Mouse (Mus musculus): ENCODE data around the gene Pomgnt2. TPM values are rescaled to one million over a fixed set of nuclear protein-coding genes. Genes with fewer than 3 reads are reported as not detected.

Gene Pomgnt2
- polyA plus RNA-seq, 1 experiment from 2014 or later, result 16.1 TPM

DNA sequence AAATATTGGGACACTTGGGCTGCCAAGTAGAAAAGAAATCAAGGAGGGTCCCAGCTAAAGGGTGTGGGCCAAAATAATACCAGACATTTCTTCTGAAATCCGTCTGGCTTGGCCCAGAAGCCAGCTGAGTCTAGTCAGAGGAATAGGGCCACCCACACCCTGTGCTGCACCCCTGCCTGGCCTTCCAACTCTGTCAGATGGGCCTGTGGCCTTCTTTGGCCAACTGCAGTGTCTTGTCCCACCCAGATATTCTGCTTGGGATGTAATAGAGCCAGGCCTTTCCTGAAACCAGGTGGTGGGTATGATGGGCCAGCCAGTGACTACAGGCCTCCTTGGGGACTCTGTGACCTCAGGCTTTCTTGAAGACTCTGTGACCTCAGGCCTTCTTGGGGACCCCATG, 23.7 kb downstream of the Pomgnt2 start:
- Histone ChIP-seq H3K4me1 (ENCODE audit: control insufficient read depth, insufficient read depth, low read length) (no peaks in the 10 kb centered on the region), H3K9me3 (replicated peaks; ENCODE audit: control insufficient read depth, low read length) (no peaks in the 10 kb centered on the region), H3K9ac (ENCODE audit: low read length) (no peak overlapping the region), H3K27ac (ENCODE audit: low read depth, low read length) (no peak overlapping the region), H3K4me3 (ENCODE audit: low read depth, low read length) (no peak overlapping the region), H3K27me3 (replicated peaks; ENCODE audit: control insufficient read depth, insufficient read depth, low read length) (no peaks in the 10 kb centered on the region), H3K4me2 (ENCODE audit: low read length) (no peak overlapping the region), H3K36me3 (ENCODE audit: control insufficient read depth, insufficient read depth, low read length) (no peaks in the 10 kb centered on the region)
- ATAC-seq (no peak), DNase-seq (ENCODE audit: low spot score) (no peak)
- 48% methylated on average over 1 of the region's 1 CpGs for WGBS

DNA sequence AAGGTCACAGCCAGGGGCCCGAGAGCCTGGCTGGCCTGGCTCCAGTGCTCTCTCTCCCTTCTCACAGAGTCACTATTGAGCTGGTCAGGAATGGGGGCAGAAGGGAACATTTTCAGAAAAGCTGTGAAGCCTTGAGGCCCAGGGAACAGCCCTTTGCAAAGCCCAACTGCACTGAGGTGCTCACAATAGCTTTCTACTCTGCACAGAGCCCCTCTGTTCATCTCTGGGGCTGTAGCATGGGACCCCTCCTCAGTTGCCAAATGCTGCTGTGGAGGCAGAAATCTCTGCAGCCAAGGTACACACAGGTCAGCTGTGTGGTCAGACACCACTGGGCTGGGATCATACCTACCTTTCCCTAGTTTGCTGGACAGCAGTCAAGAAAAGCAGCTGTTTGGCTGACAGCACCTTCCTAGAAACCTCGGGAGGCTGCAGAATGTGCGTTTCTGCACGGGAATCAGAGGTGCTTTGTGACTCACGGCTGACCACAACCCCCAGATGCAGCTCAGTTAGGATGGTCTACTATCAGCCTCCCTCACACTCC, 27.0 kb downstream of the Pomgnt2 start:
- Histone ChIP-seq H3K9me3 (replicated peaks; ENCODE audit: control insufficient read depth, low read length) (no peaks in the 10 kb centered on the region), H3K27ac (ENCODE audit: low read depth, low read length) (no peak overlapping the region), H3K4me3 (ENCODE audit: low read depth, low read length) (no peak overlapping the region), H3K27me3 (replicated peaks; ENCODE audit: control insufficient read depth, insufficient read depth, low read length) (no peaks in the 10 kb centered on the region), H3K9ac (ENCODE audit: low read length) (no peak overlapping the region), H3K36me3 (ENCODE audit: control insufficient read depth, insufficient read depth, low read length) (no peaks in the 10 kb centered on the region), H3K4me2 (ENCODE audit: low read length) (no peak overlapping the region), H3K4me1 (ENCODE audit: control insufficient read depth, insufficient read depth, low read length) (no peaks in the 10 kb centered on the region)
- no peak for ATAC-seq
- DNase-seq (ENCODE audit: low spot score), result no peak
- WGBS, result 62% methylated on average over 5 of the region's 5 CpGs

- H3K27ac ChIP-seq (ENCODE audit: low read depth, low read length), result no peak overlapping the region
- H3K4me3 ChIP-seq (ENCODE audit: low read depth, low read length), result no peak overlapping the region
- H3K9me3 ChIP-seq (replicated peaks; ENCODE audit: control insufficient read depth, low read length), result no peaks in the 10 kb centered on the region
- ATAC-seq (no peak), DNase-seq (ENCODE audit: low spot score) (peak; percentile 19)
- WGBS, result 77% methylated on average over 5 of the region's 5 CpGs
- H3K9ac ChIP-seq (ENCODE audit: low read length), result no peak overlapping the region
- H3K27me3 ChIP-seq (replicated peaks; ENCODE audit: control insufficient read depth, insufficient read depth, low read length), result no peaks in the 10 kb centered on the region
- no peaks in the 10 kb centered on the region for H3K4me1 ChIP-seq (ENCODE audit: control insufficient read depth, insufficient read depth, low read length)
- no peaks in the 10 kb centered on the region for H3K36me3 ChIP-seq (ENCODE audit: control insufficient read depth, insufficient read depth, low read length)
- H3K4me2 ChIP-seq (ENCODE audit: low read length), result no peak overlapping the region
Measured at GRCm38 (mm10) chr9:121968258-121968657, 28.7 kb downstream of the Pomgnt2 start.

GRCm38 (mm10) chr9:121964941-121965340, 32.0 kb downstream of the Pomgnt2 start:
- Histone ChIP-seq H3K9me3 (replicated peaks; ENCODE audit: control insufficient read depth, low read length) (no peaks in the 10 kb centered on the region), H3K4me1 (ENCODE audit: control insufficient read depth, insufficient read depth, low read length) (no peaks in the 10 kb centered on the region), H3K9ac (ENCODE audit: low read length) (no peak overlapping the region), H3K27ac (ENCODE audit: low read depth, low read length) (no peak overlapping the region), H3K27me3 (replicated peaks; ENCODE audit: control insufficient read depth, insufficient read depth, low read length) (no peaks in the 10 kb centered on the region), H3K4me3 (ENCODE audit: low read depth, low read length) (no peak overlapping the region), H3K4me2 (ENCODE audit: low read length) (no peak overlapping the region), H3K36me3 (ENCODE audit: control insufficient read depth, insufficient read depth, low read length) (no peaks in the 10 kb centered on the region)
- DNase-seq (ENCODE audit: low spot score), result no peak
- ATAC-seq, result no peak
- 91% methylated on average over 7 of the region's 7 CpGs for WGBS

DNA sequence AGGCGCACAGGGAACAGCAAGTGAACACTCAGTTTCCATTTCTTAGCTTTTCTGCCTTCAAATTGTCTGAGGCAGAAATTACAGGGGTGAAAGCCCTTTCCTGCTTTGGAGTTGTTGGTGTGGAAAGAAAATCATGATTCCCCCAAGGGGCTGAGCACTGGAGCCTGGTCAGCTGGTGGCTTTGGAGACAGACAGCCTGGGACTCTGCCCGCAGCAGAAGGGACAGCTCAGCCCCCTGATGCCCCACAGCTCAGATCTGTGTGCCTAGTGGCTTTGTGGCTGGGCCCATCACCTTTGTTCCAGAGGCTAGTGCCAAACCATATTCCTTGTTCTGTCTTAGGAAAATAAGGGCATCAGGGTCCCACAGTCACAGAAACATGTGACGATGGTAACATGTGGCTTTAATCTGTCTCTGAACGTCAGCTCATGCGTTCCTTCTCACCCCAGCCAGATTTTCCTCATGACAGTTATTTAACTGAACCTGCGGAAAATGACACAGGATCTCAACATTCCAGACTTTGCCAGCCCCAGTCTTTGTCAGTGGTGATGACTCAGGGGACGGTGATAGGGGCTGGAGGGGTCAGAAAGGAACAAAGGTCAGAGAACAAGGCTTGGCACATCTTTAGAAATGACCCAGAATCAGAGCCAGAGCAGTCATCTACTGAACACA, 36.8 kb downstream of the Pomgnt2 start:
- DNase-seq (ENCODE audit: low spot score), result no peak
- Histone ChIP-seq H3K4me2 (ENCODE audit: low read length) (no peak overlapping the region), H3K4me1 (ENCODE audit: control insufficient read depth, insufficient read depth, low read length) (no peaks in the 10 kb centered on the region), H3K36me3 (ENCODE audit: control insufficient read depth, insufficient read depth, low read length) (no peaks in the 10 kb centered on the region), H3K27me3 (replicated peaks; ENCODE audit: control insufficient read depth, insufficient read depth, low read length) (no peaks in the 10 kb centered on the region), H3K27ac (ENCODE audit: low read depth, low read length) (no peak overlapping the region), H3K9ac (ENCODE audit: low read length) (no peak overlapping the region), H3K9me3 (replicated peaks; ENCODE audit: control insufficient read depth, low read length) (no peaks in the 10 kb centered on the region), H3K4me3 (ENCODE audit: low read depth, low read length) (no peak overlapping the region)
- no peak for ATAC-seq
- WGBS, result 72% methylated on average over 7 of the region's 7 CpGs

DNA sequence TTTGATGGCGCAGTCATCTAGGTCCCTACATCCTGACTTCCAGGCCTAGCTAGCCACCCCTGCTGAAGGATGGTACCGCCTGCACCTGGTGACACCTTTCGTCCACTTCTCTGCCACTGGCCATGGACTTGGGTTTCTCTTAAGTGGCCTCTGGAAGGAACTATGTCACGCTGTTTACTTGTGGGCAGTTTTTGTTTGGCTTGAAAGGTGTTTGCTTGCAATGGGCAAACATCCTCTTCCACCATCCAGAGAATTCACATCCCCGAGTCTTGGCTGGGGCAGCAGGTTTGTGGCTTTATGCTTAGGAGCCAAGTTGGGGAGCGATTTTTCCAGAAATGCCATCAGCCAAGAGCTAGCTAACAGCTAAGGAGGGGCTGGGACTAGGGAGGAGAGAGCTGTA, 44.3 kb downstream of the Pomgnt2 start:
- Histone ChIP-seq H3K36me3 (ENCODE audit: control insufficient read depth, insufficient read depth, low read length) (no peaks in the 10 kb centered on the region), H3K27ac (ENCODE audit: low read depth, low read length) (no peak overlapping the region), H3K9me3 (replicated peaks; ENCODE audit: control insufficient read depth, low read length) (no peaks in the 10 kb centered on the region), H3K4me2 (ENCODE audit: low read length) (no peak overlapping the region), H3K9ac (ENCODE audit: low read length) (no peak overlapping the region), H3K4me1 (ENCODE audit: control insufficient read depth, insufficient read depth, low read length) (peaks cover 8% of the 10 kb centered on the region; the same call in 1 of the 2 replicates), H3K27me3 (replicated peaks; ENCODE audit: control insufficient read depth, insufficient read depth, low read length) (no peaks in the 10 kb centered on the region), H3K4me3 (ENCODE audit: low read depth, low read length) (no peak overlapping the region)
- DNase-seq (ENCODE audit: low spot score), result no peak
- ATAC-seq, result no peak
- WGBS, result 91% methylated on average over 6 of the region's 6 CpGs

GRCm38 (mm10) chr9:121951114-121951423, 45.8 kb downstream of the Pomgnt2 start:
- H3K27ac ChIP-seq (ENCODE audit: low read depth, low read length), result peak overlapping the region; percentile 57; the same call in 1 of the 2 replicates
- H3K9ac ChIP-seq (ENCODE audit: low read length), result peak overlapping the region; percentile 46
- H3K36me3 ChIP-seq (ENCODE audit: control insufficient read depth, insufficient read depth, low read length), result no peaks in the 10 kb centered on the region
- no peaks in the 10 kb centered on the region for H3K27me3 ChIP-seq (replicated peaks; ENCODE audit: control insufficient read depth, insufficient read depth, low read length)
- H3K4me3 ChIP-seq (ENCODE audit: low read depth, low read length), result peak overlapping the region; percentile 16
- H3K4me1 ChIP-seq (ENCODE audit: control insufficient read depth, insufficient read depth, low read length), result peaks cover 8% of the 10 kb centered on the region; the same call in 1 of the 2 replicates
- H3K4me2 ChIP-seq (ENCODE audit: low read length), result peak overlapping the region; percentile 47
- no peak for DNase-seq (ENCODE audit: low spot score)
- 16% methylated on average over 4 of the region's 4 CpGs for WGBS
- peak; percentile 66 for ATAC-seq
- H3K9me3 ChIP-seq (replicated peaks; ENCODE audit: control insufficient read depth, low read length), result no peaks in the 10 kb centered on the region

DNA sequence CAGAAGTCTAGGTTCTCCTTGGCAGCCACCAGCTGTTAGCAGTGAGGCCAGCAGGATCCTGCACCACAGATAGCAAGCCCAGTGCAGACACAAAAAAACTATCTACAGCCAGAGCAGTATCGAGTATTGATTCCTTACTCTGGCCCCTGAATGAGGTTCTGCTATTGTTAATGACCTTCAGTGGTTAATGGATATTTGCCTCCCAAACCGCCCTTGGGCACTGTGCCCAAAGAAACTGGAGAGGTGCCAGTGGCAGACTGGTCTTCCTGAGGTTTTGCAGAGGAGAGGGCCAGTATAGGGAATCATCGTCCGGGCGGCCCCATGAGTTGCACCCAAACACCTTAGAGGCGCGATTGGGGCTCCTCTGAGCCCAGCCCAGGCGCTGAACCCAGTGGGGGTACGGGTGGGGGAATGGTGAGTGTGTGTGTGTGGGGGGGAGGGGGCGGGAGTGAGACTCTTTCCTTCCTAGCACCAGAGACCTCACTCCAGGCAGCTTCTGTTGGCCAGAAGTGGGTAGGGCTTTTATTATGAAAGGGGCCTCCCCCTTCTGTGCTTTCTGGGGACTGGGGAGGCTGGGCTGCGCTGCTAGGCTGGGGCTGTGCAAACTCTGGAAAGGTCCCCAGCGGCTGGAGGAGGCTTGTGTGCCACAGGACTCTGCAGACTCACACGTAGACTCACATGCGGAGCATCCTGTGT, 46.3 kb downstream of the Pomgnt2 start, which contains the start of gene Fam198a:
Fam198a (plus strand) TSS at position 571 of the 696 bp plus-strand sequence.
- peak; percentile 94 for ATAC-seq
- Histone ChIP-seq H3K27ac (ENCODE audit: low read depth, low read length) (peak within 1 kb of the TSS; percentile 70), H3K9me3 (replicated peaks; ENCODE audit: control insufficient read depth, low read length) (no peaks in the 10 kb centered on the region), H3K4me2 (ENCODE audit: low read length) (peak within 1 kb of the TSS; percentile 47), H3K36me3 (ENCODE audit: control insufficient read depth, insufficient read depth, low read length) (no peaks in the 10 kb centered on the region), H3K4me1 (ENCODE audit: control insufficient read depth, insufficient read depth, low read length) (peaks cover 8% of the 10 kb centered on the region; the same call in 1 of the 2 replicates), H3K27me3 (replicated peaks; ENCODE audit: control insufficient read depth, insufficient read depth, low read length) (no peaks in the 10 kb centered on the region), H3K4me3 (ENCODE audit: low read depth, low read length) (peak within 1 kb of the TSS; percentile 16), H3K9ac (ENCODE audit: low read length) (peak within 1 kb of the TSS; percentile 47)
- peak; percentile 84 for DNase-seq (ENCODE audit: low spot score)
- WGBS, result 3% methylated on average over 14 of the region's 14 CpGs

DNA sequence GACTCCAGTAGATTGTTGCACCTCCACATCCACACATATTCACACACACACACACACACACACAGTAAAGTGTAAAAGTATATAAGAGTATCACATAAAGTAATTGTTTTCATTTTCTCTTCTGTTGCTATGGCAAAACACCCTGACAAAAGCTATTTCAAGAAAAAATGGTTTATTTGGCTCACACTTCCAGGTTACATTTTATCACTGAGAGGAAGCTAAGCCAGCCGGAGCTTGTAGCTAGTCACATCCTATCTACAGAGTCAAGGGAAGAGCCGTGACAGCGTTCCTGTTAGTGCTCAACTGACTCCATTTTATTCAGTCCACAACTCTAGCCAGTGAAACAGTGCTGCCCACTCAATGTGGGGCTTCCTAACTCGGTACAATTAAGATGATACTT, 48.5 kb downstream of the Pomgnt2 start:
- H3K27ac ChIP-seq (ENCODE audit: low read depth, low read length), result no peak overlapping the region
- 80% methylated on average over 4 of the region's 4 CpGs for WGBS
- H3K4me3 ChIP-seq (ENCODE audit: low read depth, low read length), result no peak overlapping the region
- ATAC-seq (no peak), DNase-seq (ENCODE audit: low spot score) (no peak)
- H3K36me3 ChIP-seq (ENCODE audit: control insufficient read depth, insufficient read depth, low read length), result no peaks in the 10 kb centered on the region
- H3K4me2 ChIP-seq (ENCODE audit: low read length), result no peak overlapping the region
- H3K9me3 ChIP-seq (replicated peaks; ENCODE audit: control insufficient read depth, low read length), result no peaks in the 10 kb centered on the region
- H3K4me1 ChIP-seq (ENCODE audit: control insufficient read depth, insufficient read depth, low read length), result peaks cover 8% of the 10 kb centered on the region; the same call in 1 of the 2 replicates
- H3K9ac ChIP-seq (ENCODE audit: low read length), result no peak overlapping the region
- H3K27me3 ChIP-seq (replicated peaks; ENCODE audit: control insufficient read depth, insufficient read depth, low read length), result no peaks in the 10 kb centered on the region
